8 mouse cellular contexts compared by ENCODE assay signal in genomic region chr1:120006844-120007790, GRCm38 (mm10). TPM values are rescaled to one million over a fixed set of nuclear protein-coding genes. Genes with fewer than 3 reads are reported as not detected.
DNase-seq lines count a peak whose midpoint lies in the region; ATAC-seq and TF ChIP-seq lines count a peak whose summit lies in the region.

Gene Sctr (plus strand): TSS chr1:120006894.

- WGBS in forebrain, embryonic 13.5 days: 1% methylated on average over 39 of the region's 39 CpGs
- 2% methylated on average over 39 of the region's 39 CpGs for WGBS in liver, embryonic 15.5 days (ENCODE audit: insufficient replicate concordance)
- 4% methylated on average over 37 of the region's 39 CpGs for WGBS in stomach, postnatal 0 days

- peak within 1 kb of the TSS; percentile 46 for H3K4me3 ChIP-seq in forebrain, embryonic 13.5 days
- H3K4me3 ChIP-seq in liver, embryonic 15.5 days (replicated peaks): peak within 1 kb of the TSS; percentile 2; the same call in 1 of the 2 replicates
- H3K4me3 ChIP-seq in stomach, postnatal 0 days (ENCODE audit: low read depth, low read length): peak within 1 kb of the TSS; percentile 32

- no peaks in the 10 kb centered on the region for H3K36me3 ChIP-seq in forebrain, embryonic 13.5 days (ENCODE audit: poor library complexity, severe bottlenecking)
- H3K36me3 ChIP-seq in liver, embryonic 15.5 days (replicated peaks): no peaks in the 10 kb centered on the region
- H3K36me3 ChIP-seq in stomach, postnatal 0 days (ENCODE audit: control insufficient read depth, insufficient read depth, low read length): no peaks in the 10 kb centered on the region

- peaks cover 26% of the 10 kb centered on the region for H3K4me1 ChIP-seq in forebrain, embryonic 13.5 days
- H3K4me1 ChIP-seq in liver, embryonic 15.5 days (replicated peaks): no peaks in the 10 kb centered on the region
- H3K4me1 ChIP-seq in stomach, postnatal 0 days (replicated peaks; ENCODE audit: control insufficient read depth, insufficient read depth): no peaks in the 10 kb centered on the region

- no peak for TF ChIP-seq CTCF in stomach, postnatal 0 days (IDR thresholded peaks at IDR 0.05; ENCODE audit: low read depth)

- peak; percentile 73 for ATAC-seq in forebrain, embryonic 13.5 days
- no peak for ATAC-seq in liver, embryonic 15.5 days (ENCODE audit: insufficient read depth)
- peak; percentile 54; the same call in 1 of the 2 replicates for ATAC-seq in stomach, postnatal 0 days (ENCODE audit: low FRiP score, low TSS enrichment)

- no peak for TF ChIP-seq EP300 in stomach, postnatal 0 days (optimal IDR thresholded peaks at IDR 0.05)

- H3K9me3 ChIP-seq in forebrain, embryonic 13.5 days (replicated peaks): no peaks in the 10 kb centered on the region
- H3K9me3 ChIP-seq in liver, embryonic 15.5 days (replicated peaks): no peaks in the 10 kb centered on the region
- H3K9me3 ChIP-seq in stomach, postnatal 0 days (ENCODE audit: control insufficient read depth, low read length): no peaks in the 10 kb centered on the region

- peaks cover 21% of the 10 kb centered on the region; the same call in 1 of the 2 replicates for H3K27me3 ChIP-seq in forebrain, embryonic 13.5 days
- peaks cover 41% of the 10 kb centered on the region for H3K27me3 ChIP-seq in liver, embryonic 15.5 days
- H3K27me3 ChIP-seq in stomach, postnatal 0 days (ENCODE audit: control insufficient read depth, insufficient read depth, low read length): no peaks in the 10 kb centered on the region

- DNase-seq in adrenal gland, adult 2 months: peak; percentile 32
- no peak for DNase-seq in adrenal gland, adult 18-20 months (ENCODE audit: low spot score in 2 of 2)
- DNase-seq in 3134 (ENCODE audit: extremely low read depth, insufficient read length, low spot score): peak; percentile 15
- DNase-seq in stomach, postnatal 0 days (ENCODE audit: low spot score): peak; percentile 33
- DNase-seq in right cerebral cortex, postnatal 36 days (ENCODE audit: low spot score in 2 of 2): no peak
- DNase-seq in spleen, postnatal 14 days (ENCODE audit: low spot score in 2 of 2): no peak

- H3K4me2 ChIP-seq in forebrain, embryonic 13.5 days: peak within 1 kb of the TSS; percentile 81
- peak within 1 kb of the TSS; percentile 50 for H3K4me2 ChIP-seq in liver, embryonic 15.5 days
- H3K4me2 ChIP-seq in stomach, postnatal 0 days (replicated peaks; ENCODE audit: low read depth): peak within 1 kb of the TSS; percentile 52

- peak within 1 kb of the TSS; percentile 61 for H3K9ac ChIP-seq in forebrain, embryonic 13.5 days
- H3K9ac ChIP-seq in liver, embryonic 15.5 days: no peak within 1 kb of the TSS
- peak within 1 kb of the TSS; percentile 39 for H3K9ac ChIP-seq in stomach, postnatal 0 days (ENCODE audit: low read length)

- H3K27ac ChIP-seq in forebrain, embryonic 13.5 days: no peak within 1 kb of the TSS
- no peak within 1 kb of the TSS for H3K27ac ChIP-seq in liver, embryonic 15.5 days (replicated peaks)
- no peak within 1 kb of the TSS for H3K27ac ChIP-seq in stomach, postnatal 0 days (replicated peaks)

RNA-seq across cellular contexts. Expression of gene Sctr, which starts in this region (rescaled TPM):
- 10 to 100 TPM; 10.8 to 18.9 TPM for total RNA-seq in adrenal gland, adult 2 months (2021)
- polyA plus RNA-seq in adrenal gland, adult 2 months (2012; rRNA removed): 10.0 and 21.1 TPM in 2 replicates
- 1 to 10 TPM; 7.3 to 9.5 TPM for total RNA-seq in adrenal gland, adult 18-20 months (2021)
- 0.45 and 0.52 TPM in 2 replicates for polyA plus RNA-seq in forebrain, embryonic 13.5 days (2015; fragmentation: Nextera tagmentation; extraction: Ambion mirVana)
- not detected in 2 replicates for polyA plus RNA-seq in liver, embryonic 15.5 days (2015; fragmentation: Nextera tagmentation; extraction: Ambion mirVana)
- polyA plus RNA-seq in stomach, postnatal 0 days (2015; fragmentation: Nextera tagmentation; extraction: Ambion mirVana): 3.0 and 4.6 TPM in 2 replicates

Comparison
In these comparisons a context has a peak if more than half of its experiments do, and no peak if none do; other contexts are left out.
1. DNase-seq: peak in adrenal gland, adult 2 months (single experiment), 3134 (single experiment) and stomach, postnatal 0 days (single experiment); none in adrenal gland, adult 18-20 months (0 of 2), right cerebral cortex, postnatal 36 days (0 of 2) and spleen, postnatal 14 days (0 of 2).
2. Peak in ATAC-seq, H3K4me3 ChIP-seq, H3K9ac ChIP-seq and H3K4me2 ChIP-seq in forebrain, embryonic 13.5 days; RNA of the gene not detected or under 1 TPM.
3. Peak in every context shown above with its lines, with median percentiles within 50 percentile points of each other: H3K4me2 ChIP-seq and H3K4me3 ChIP-seq.